In genomic region chr1:58296278-58296677, GRCm38 (mm10) we compare ENCODE assay signal across 7 mouse cellular contexts. TPM values are rescaled to one million over a fixed set of nuclear protein-coding genes. Genes with fewer than 3 reads are reported as not detected.
A peak's percentile ranks its signal among the peaks of the same experiment; 100 is the strongest.
DNase-seq lines count a peak whose midpoint lies in the region; ATAC-seq lines count a peak whose summit lies in the region.

No protein-coding gene starts in this region.

- no peak overlapping the region for H3K4me2 ChIP-seq in midbrain, embryonic 14.5 days (ENCODE audit: low read length)

- no peaks in the 10 kb centered on the region for H3K27me3 ChIP-seq in midbrain, embryonic 14.5 days (ENCODE audit: control insufficient read depth, insufficient read depth, low read length)

- no peaks in the 10 kb centered on the region for H3K9me3 ChIP-seq in midbrain, embryonic 14.5 days (ENCODE audit: control insufficient read depth, low read length)

- intact Hi-C loops in left cerebral cortex, postnatal 36 days (cut with DNase I) = loop anchor here (5.0 to 10.0 kb wide), 3 partner anchors 139 to 869 kb away; no protein-coding TSS in a partner anchor

- H3K36me3 ChIP-seq in midbrain, embryonic 14.5 days (ENCODE audit: control insufficient read depth, insufficient read depth, low read length) = no peaks in the 10 kb centered on the region

- H3K4me3 ChIP-seq in midbrain, embryonic 14.5 days (replicated peaks; ENCODE audit: low read depth, low read length) = no peak overlapping the region

- H3K27ac ChIP-seq in midbrain, embryonic 14.5 days (replicated peaks; ENCODE audit: low read depth, low read length) = no peak overlapping the region

- peak; percentile 66 for ATAC-seq in inflammation-experienced regulatory T-cells, adult 6 months
- ATAC-seq in midbrain, embryonic 14.5 days (ENCODE audit: low FRiP score, low TSS enrichment) = peak; percentile 62; the same call in 1 of the 2 replicates

- peak; percentile 73 for DNase-seq in T-cell, adult 2 months (ENCODE audit: low spot score)
- peak; percentile 28 for DNase-seq in cerebellum, adult 8-10 months
- peak; percentile 58 to 73 for DNase-seq in frontal cortex, postnatal 36 days (ENCODE audit: low spot score in 2 of 2)
- peak; percentile 50 to 61 for DNase-seq in left cerebral cortex, postnatal 36 days (ENCODE audit: low spot score in 2 of 2)
- DNase-seq in midbrain, embryonic 14.5 days = peak; percentile 90
- DNase-seq in skeletal muscle tissue, adult 2 months (ENCODE audit: low read depth, low spot score) = peak; percentile 83

- WGBS in midbrain, embryonic 14.5 days = 2% methylated on average over 7 of the region's 7 CpGs

- no peak overlapping the region for H3K9ac ChIP-seq in midbrain, embryonic 14.5 days (replicated peaks; ENCODE audit: low read length)

- H3K4me1 ChIP-seq in midbrain, embryonic 14.5 days (ENCODE audit: control insufficient read depth, insufficient read depth, low read length) = no peaks in the 10 kb centered on the region

RNA-seq across cellular contexts. Expression of gene Aox2, which starts 18.2 kb away (rescaled TPM):
- polyA plus RNA-seq in inflammation-experienced regulatory T-cells, adult 6 months (2017; shearing (Covaris generic)) = not detected
- total RNA-seq in left cerebral cortex, postnatal 36 days (2021) = not detected
- 0.04 TPM in 1 of 2 replicates, not detected in the other for polyA plus RNA-seq in midbrain, embryonic 14.5 days (2014; fragmentation: Nextera tagmentation; extraction: Ambion mirVana)

Comparison
In these comparisons a context has a peak if more than half of its experiments do, and no peak if none do; other contexts are left out.
1. DNase-seq: peak in every context shown above with its lines; median percentile 90 in midbrain, embryonic 14.5 days; 83 in skeletal muscle tissue, adult 2 months; 73 in T-cell, adult 2 months; 66 in frontal cortex, postnatal 36 days; 56 in left cerebral cortex, postnatal 36 days; 28 in cerebellum, adult 8-10 months.